Mouse (Mus musculus) stomach, postnatal 0 days (tissue): ENCODE results near the gene Zdhhc20. TPM values are rescaled to one million over a fixed set of nuclear protein-coding genes. Genes with fewer than 3 reads are reported as not detected.
A peak's percentile ranks its signal among the peaks of the same experiment; 100 is the strongest.

ENCODE experiments used
- ATAC-seq: fragments of 200-750 bp; cut with Nextera tagmentation; 2 replicates; pipeline ENCODE4 v1.8.0; 2017; ENCODE audit not compliant: low FRiP score, low TSS enrichment
- DNase-seq: peaks from one replicate; pipeline ENCODE4 v3.0.0-alpha.2; 2016; ENCODE audit warnings: low spot score
- H3K27ac ChIP-seq: fragments of 300-500 bp; sonication (generic); replicated peaks from 2 replicates; pipeline ENCODE4 v1.5.1; 2014; ENCODE audit warnings: mild to moderate bottlenecking, control low read depth
- H3K27me3 ChIP-seq: fragments of 300-500 bp; sonication (generic); 2 replicates; pipeline ENCODE4 v1.6.1; 2014; ENCODE audit warnings: low read length; ENCODE audit not compliant: control insufficient read depth, insufficient read depth
- H3K36me3 ChIP-seq: fragments of 300-500 bp; sonication (generic); 2 replicates; pipeline ENCODE4 v1.6.1; 2014; ENCODE audit warnings: low read length, mixed read lengths; ENCODE audit not compliant: control insufficient read depth, insufficient read depth
- H3K4me1 ChIP-seq: fragments of 300-500 bp; sonication (generic); replicated peaks from 2 replicates; pipeline ENCODE4 v1.6.1; 2014; ENCODE audit warnings: antibody characterized with exemption; ENCODE audit not compliant: control insufficient read depth, insufficient read depth
- H3K4me2 ChIP-seq: fragments of 300-500 bp; sonication (generic); replicated peaks from 2 replicates; pipeline ENCODE4 v1.6.1; 2014; ENCODE audit warnings: low read depth, mild to moderate bottlenecking, control low read depth, moderate library complexity
- H3K4me3 ChIP-seq: fragments of 300-500 bp; sonication (generic); 2 replicates; pipeline ENCODE4 v1.5.1; 2014; ENCODE audit warnings: low read depth, low read length, control low read depth
- H3K9ac ChIP-seq: fragments of 300-500 bp; sonication (generic); 2 replicates; pipeline ENCODE4 v1.6.1; 2014; ENCODE audit warnings: mild to moderate bottlenecking, low read length, control low read depth, mixed read lengths
- H3K9me3 ChIP-seq: fragments of 300-500 bp; sonication (generic); 2 replicates; pipeline ENCODE4 v1.6.1; 2016; ENCODE audit warnings: low read length; ENCODE audit not compliant: control insufficient read depth
- CTCF ChIP-seq: IDR thresholded peaks from 2 replicates; pipeline ENCODE4 v1.5.1; 2016; ENCODE audit warnings: antibody characterized with exemption, low read depth, mild to moderate bottlenecking, moderate library complexity
- EP300 ChIP-seq: optimal IDR thresholded peaks from 2 replicates; pipeline ENCODE3; 2016; ENCODE audit warnings: antibody characterized with exemption
- WGBS: fragments of 180-500 bp; shearing (Covaris S2); extraction: QIAGEN DNeasy Blood & Tissue Kit; methylation state at CpG from one replicate; pipeline ENCODE4 v1.1.7; 2014; 5-methylcytosine and 5-hydroxymethylcytosine counted together
- polyA plus RNA-seq: library from polyadenylated mRNA; unstranded; fragments of >200 nt; fragmentation: Nextera tagmentation; extraction: Ambion mirVana; gene quantifications from 2 replicates; pipeline ENCODE4 v1.2.1, GENCODE M21; 2015

The Zdhhc20 gene
- polyA plus RNA-seq, 1 experiment from 2014 or later, result 48.6 TPM

- ATAC-seq (no peak), DNase-seq (no peak)
- H3K4me3 ChIP-seq, result no peak overlapping the region
- 82% methylated on average over 4 of the region's 4 CpGs for WGBS
- no peaks in the 10 kb centered on the region for H3K4me1 ChIP-seq
- H3K27me3 ChIP-seq, result no peaks in the 10 kb centered on the region
- no peak overlapping the region for H3K9ac ChIP-seq
- H3K9me3 ChIP-seq, result no peaks in the 10 kb centered on the region
- no peak overlapping the region for H3K4me2 ChIP-seq
- TF ChIP-seq CTCF, result no peak
- peaks cover 7% of the 10 kb centered on the region for H3K36me3 ChIP-seq
- H3K27ac ChIP-seq, result no peak overlapping the region
Observed at GRCm38 (mm10) chr14:57803731-57804130, 86.3 kb downstream of the Zdhhc20 start.

GRCm38 (mm10) chr14:57797991-57798931 lies 91.8 kb downstream of the Zdhhc20 start, which contains the start of gene Sap18:
TSS of gene Sap18 (plus strand) at chr14:57798180.
- Histone ChIP-seq H3K36me3 (peaks cover 3% of the 10 kb centered on the region), H3K9me3 (no peaks in the 10 kb centered on the region), H3K4me2 (peak within 1 kb of the TSS; percentile 84), H3K27ac (peak within 1 kb of the TSS; percentile 83), H3K4me3 (peak within 1 kb of the TSS; percentile 69), H3K9ac (peak within 1 kb of the TSS; percentile 80), H3K27me3 (no peaks in the 10 kb centered on the region), H3K4me1 (no peaks in the 10 kb centered on the region)
- DNase-seq, result peak; percentile 98
- WGBS, result under 1% methylated on average over 98 of the region's 99 CpGs
- peak; percentile 99 for ATAC-seq
- TF ChIP-seq CTCF (peak; percentile 14; the same call in 1 of the 2 replicates), EP300 (peak; percentile 78)

GRCm38 (mm10) chr14:57797551-57797950 lies 92.5 kb downstream of the Zdhhc20 start:
- no peaks in the 10 kb centered on the region for H3K9me3 ChIP-seq
- peak overlapping the region; percentile 31; the same call in 1 of the 2 replicates for H3K9ac ChIP-seq
- peak overlapping the region; percentile 69 for H3K4me3 ChIP-seq
- H3K4me1 ChIP-seq, result no peaks in the 10 kb centered on the region
- WGBS, result 12% methylated on average over 7 of the region's 7 CpGs
- no peaks in the 10 kb centered on the region; the same call in 1 of the 2 replicates for H3K36me3 ChIP-seq
- peak; percentile 47 for ATAC-seq
- TF ChIP-seq EP300 (no peak), CTCF (peak; percentile 47)
- DNase-seq, result peak; percentile 18
- no peak overlapping the region; the same call in 1 of the 2 replicates for H3K27ac ChIP-seq
- peak overlapping the region; percentile 63 for H3K4me2 ChIP-seq
- no peaks in the 10 kb centered on the region for H3K27me3 ChIP-seq

- Histone ChIP-seq H3K9ac (no peak overlapping the region), H3K9me3 (no peaks in the 10 kb centered on the region), H3K27ac (no peak overlapping the region), H3K4me3 (no peak overlapping the region), H3K4me2 (no peak overlapping the region), H3K4me1 (no peaks in the 10 kb centered on the region), H3K27me3 (no peaks in the 10 kb centered on the region), H3K36me3 (no peaks in the 10 kb centered on the region)
- TF ChIP-seq CTCF, result no peak
- no peak for TF ChIP-seq EP300
- WGBS, result 57% methylated on average over 4 of the region's 4 CpGs
- ATAC-seq (no peak), DNase-seq (no peak)
Observed at GRCm38 (mm10) chr14:57791171-57791570, 98.9 kb downstream of the Zdhhc20 start.

GRCm38 (mm10) chr14:57789759-57790158 lies 100.3 kb downstream of the Zdhhc20 start:
- Histone ChIP-seq H3K27ac (no peak overlapping the region), H3K4me3 (no peak overlapping the region), H3K4me1 (no peaks in the 10 kb centered on the region), H3K9me3 (no peaks in the 10 kb centered on the region), H3K9ac (no peak overlapping the region), H3K27me3 (no peaks in the 10 kb centered on the region), H3K4me2 (no peak overlapping the region), H3K36me3 (no peaks in the 10 kb centered on the region)
- TF ChIP-seq CTCF, result no peak
- no peak for TF ChIP-seq EP300
- DNase-seq (no peak), ATAC-seq (no peak)
- WGBS, result 87% methylated on average over 9 of the region's 9 CpGs

GRCm38 (mm10) chr14:57789311-57789710 lies 100.8 kb downstream of the Zdhhc20 start:
- Histone ChIP-seq H3K9ac (no peak overlapping the region), H3K27me3 (no peaks in the 10 kb centered on the region), H3K9me3 (no peaks in the 10 kb centered on the region), H3K4me2 (no peak overlapping the region), H3K4me1 (no peaks in the 10 kb centered on the region), H3K36me3 (no peaks in the 10 kb centered on the region), H3K4me3 (no peak overlapping the region), H3K27ac (no peak overlapping the region)
- TF ChIP-seq EP300, result no peak
- TF ChIP-seq CTCF, result no peak
- ATAC-seq (no peak), DNase-seq (no peak)
- WGBS, result 83% methylated on average over 2 of the region's 2 CpGs
